Mouse (Mus musculus) megakaryocyte-erythroid progenitor cell, adult 5-6 weeks (primary cell): ENCODE results near the gene Cyp51. TPM values are rescaled to one million over a fixed set of nuclear protein-coding genes. Genes with fewer than 3 reads are reported as not detected.

Experiments
- ATAC-seq: replicated peaks from 2 replicates; pipeline ENCODE4 v1.8.0; 2016; ENCODE audit warnings: mild to moderate bottlenecking, inconsistent platforms; ENCODE audit not compliant: severe bottlenecking, poor library complexity, low FRiP score, low TSS enrichment
- total RNA-seq, 2 experiments: library from RNA; stranded (forward) in 1 of 2; stranded (reverse) in 1 of 2; fragments of 200-1000, 215-1000 nt in 1 of 2; fragments of >200 nt in 1 of 2; fragmentation: Nextera tagmentation in 1 of 2; gene quantifications; 2 replicates each; pipeline ENCODE4 v1.2.3; 2014 to 2017

Cyp51 gene
- total RNA-seq, 2 experiments from 2014 or later = 7.4 to 17.5 TPM

DNA sequence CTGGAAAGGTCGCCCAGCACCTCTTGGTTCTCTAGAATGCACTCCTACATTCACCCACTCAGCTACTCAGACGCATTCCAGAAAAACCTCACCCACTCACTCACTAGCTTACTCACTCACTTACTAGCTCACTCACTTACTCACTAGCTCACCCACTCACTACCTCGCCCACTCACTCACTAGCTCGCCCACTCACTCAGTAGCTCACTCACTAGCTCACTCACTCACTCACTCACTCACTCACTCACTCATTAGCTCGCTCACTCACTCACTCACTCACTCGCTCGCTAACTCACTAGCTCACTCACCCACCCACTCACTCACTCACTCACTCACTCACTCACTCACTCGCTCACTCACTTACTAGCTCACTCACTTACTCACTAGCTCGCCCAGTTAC is 67.9 kb downstream of the Cyp51 start:
- ATAC-seq = no peak

DNA sequence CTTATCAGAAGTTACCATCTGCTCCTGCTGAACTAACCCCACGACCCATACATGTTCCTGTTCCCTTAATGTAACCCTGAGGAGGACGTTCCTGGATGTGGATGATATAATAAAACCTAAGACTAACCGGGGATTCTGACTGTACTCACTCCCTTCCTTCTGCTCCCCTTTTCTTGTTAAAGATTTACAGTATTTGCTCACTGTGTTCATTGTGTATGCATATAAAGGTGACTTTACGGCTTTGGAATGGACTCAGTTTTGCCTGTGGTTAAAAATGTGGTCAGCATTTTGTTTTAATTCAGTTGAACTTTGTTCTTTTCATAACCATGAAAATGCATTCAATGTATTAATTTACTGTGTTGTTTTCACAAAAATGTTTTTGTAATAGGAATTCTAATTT is 72.7 kb downstream of the Cyp51 start:
- no peak for ATAC-seq

Other genes with a start within 250 kb of the Cyp51 start
- gene Mterf1a, start 210.8 kb downstream of the Cyp51 start, total RNA-seq (2014; fragmentation: Nextera tagmentation) = 9.2 and 13.4 TPM in 2 replicates
- 12.5 and 21.6 TPM in 2 replicates for gene Mterf1a, start 210.8 kb downstream of the Cyp51 start, total RNA-seq (2017)
- 59.7 and 69.8 TPM in 2 replicates for gene Akap9, start 176.7 kb downstream of the Cyp51 start, total RNA-seq (2014; fragmentation: Nextera tagmentation)
- gene Akap9, start 176.7 kb downstream of the Cyp51 start, total RNA-seq (2017) = 52.3 and 65.4 TPM in 2 replicates
- gene Mterf1b, start 87.6 kb upstream of the Cyp51 start, total RNA-seq (2014; fragmentation: Nextera tagmentation) = 0.74 and 6.2 TPM in 2 replicates
- 1.5 and 3.6 TPM in 2 replicates for gene Mterf1b, start 87.6 kb upstream of the Cyp51 start, total RNA-seq (2017)